23 mouse cellular contexts compared by ENCODE assay signal in genomic region chr11:94122341-94123030, GRCm38 (mm10).
"Had no signal": no experiment of that assay in that cellular context is flagged by ENCODE, and none has a peak within 500 bp of the region (broad histone marks: within the 10 kb centered on the region; RNA-seq: fewer than 3 reads in every experiment).

No protein-coding gene starts in this region.

- H3K4me1 ChIP-seq: limb, embryonic 12.5 days; limb, embryonic 15.5 days; midbrain, embryonic 12.5 days; neural tube, embryonic 13.5 days had no signal

- H3K27me3 ChIP-seq: limb, embryonic 12.5 days; limb, embryonic 15.5 days; midbrain, embryonic 12.5 days; neural tube, embryonic 13.5 days had no signal

- DNase-seq: kidney, adult 2 months; kidney, postnatal 25 days; layer of hippocampus, adult 9-11 months; liver, postnatal 0 days; lung, embryonic 14.5 days; retina, postnatal 1 day; right cerebral cortex, postnatal 4 days; thymus, adult 2 months; thymus, postnatal 14 days; thymus, postnatal 4 days had no signal

- H3K4me3 ChIP-seq: layer of hippocampus, adult 2 months; limb, embryonic 12.5 days; limb, embryonic 15.5 days; midbrain, embryonic 12.5 days; myocyte; neural tube, embryonic 13.5 days had no signal

- H3K27ac ChIP-seq: kidney, postnatal 0 days; layer of hippocampus, adult 2 months; limb, embryonic 12.5 days; limb, embryonic 15.5 days; liver, embryonic 14.5 days; macrophage; midbrain, embryonic 12.5 days; neural tube, embryonic 13.5 days; stomach, postnatal 0 days had no signal

- H3K9me3 ChIP-seq: limb, embryonic 12.5 days; limb, embryonic 15.5 days; midbrain, embryonic 12.5 days; neural tube, embryonic 13.5 days had no signal

- ATAC-seq: intestine, postnatal 0 days; liver, postnatal 0 days; lung, postnatal 0 days; midbrain, embryonic 16.5 days had no signal
